Mouse (Mus musculus) frontal cortex, postnatal 14 days (tissue): Measurements from ENCODE around the gene Pdcd11.
A peak's percentile ranks its signal among the peaks of the same experiment; 100 is the strongest.
"Not testable (repeated sequence)": the region's sequence is repeated elsewhere in the genome, so short reads cannot be mapped to it uniquely, and the experiment has no call there.

Experiments used
- DNase-seq, 2 experiments: peaks; one replicate each; pipeline ENCODE4 v3.0.0; 2022; ENCODE audit warnings: low spot score in 2 of 2

Pdcd11 gene

DNA sequence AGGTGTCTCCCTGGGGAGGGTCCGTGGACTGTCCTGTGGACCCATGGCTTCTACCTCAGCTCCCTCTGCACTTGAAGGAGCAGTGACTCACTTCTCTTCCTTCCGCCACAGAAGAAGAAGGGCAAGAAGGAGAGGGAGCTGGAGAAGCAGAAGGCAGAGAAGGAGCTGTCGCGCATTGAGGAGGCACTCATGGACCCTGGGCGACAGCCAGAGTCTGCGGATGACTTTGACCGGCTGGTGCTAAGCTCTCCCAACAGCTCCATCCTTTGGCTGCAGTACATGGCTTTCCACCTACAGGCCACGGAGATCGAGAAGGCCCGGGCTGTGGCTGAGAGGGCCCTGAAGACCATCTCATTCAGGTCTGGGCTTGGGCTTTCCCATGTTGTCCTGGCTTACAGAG, 37.6 kb downstream of the Pdcd11 start:
- DNase-seq: no peak

DNA sequence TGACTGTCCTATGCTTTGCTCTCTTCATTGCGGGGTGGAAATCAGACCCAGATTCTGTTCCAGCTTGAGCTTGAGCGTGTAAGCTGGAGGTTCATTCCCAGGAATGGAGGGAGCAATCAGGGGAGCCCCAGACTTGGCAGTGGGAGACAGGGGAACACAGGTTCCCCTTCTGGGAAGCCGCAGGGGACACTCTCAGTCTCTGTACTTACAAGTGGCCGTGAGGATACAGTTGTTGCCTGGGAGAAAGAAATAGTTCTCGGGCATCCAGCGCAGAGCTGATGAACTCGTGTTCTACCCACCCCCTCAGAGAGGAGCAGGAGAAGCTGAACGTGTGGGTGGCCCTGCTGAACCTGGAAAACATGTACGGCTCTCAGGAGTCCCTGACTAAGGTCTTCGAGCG, 38.3 kb downstream of the Pdcd11 start:
- no peak for DNase-seq

DNA sequence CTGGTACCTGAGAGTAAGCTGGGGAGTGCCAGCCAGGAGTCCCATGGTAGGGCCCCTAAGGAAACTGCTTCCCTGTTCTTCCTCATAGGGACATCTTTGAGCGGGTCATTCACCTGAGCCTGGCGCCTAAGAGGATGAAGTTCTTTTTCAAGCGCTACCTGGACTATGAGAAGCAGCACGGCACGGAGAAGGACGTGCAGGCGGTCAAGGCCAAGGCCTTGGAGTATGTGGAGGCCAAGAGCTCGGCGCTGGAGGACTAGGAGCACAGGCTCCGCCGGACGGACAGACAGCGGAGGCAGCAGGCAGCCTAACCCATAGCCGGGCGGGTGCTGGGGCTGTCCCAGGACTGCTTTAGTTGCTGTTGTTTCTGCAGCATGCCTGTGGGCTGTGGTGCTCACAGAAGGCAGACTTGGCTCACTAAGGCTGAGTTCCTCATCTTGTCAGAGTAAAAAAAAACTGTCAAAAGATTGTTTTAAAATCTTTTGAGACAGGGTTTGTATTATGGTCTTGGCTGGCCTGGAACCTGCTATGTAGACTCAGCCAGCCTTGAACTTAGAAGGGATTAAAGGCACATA, 40.1 kb downstream of the Pdcd11 start:
- no peak for DNase-seq

DNA sequence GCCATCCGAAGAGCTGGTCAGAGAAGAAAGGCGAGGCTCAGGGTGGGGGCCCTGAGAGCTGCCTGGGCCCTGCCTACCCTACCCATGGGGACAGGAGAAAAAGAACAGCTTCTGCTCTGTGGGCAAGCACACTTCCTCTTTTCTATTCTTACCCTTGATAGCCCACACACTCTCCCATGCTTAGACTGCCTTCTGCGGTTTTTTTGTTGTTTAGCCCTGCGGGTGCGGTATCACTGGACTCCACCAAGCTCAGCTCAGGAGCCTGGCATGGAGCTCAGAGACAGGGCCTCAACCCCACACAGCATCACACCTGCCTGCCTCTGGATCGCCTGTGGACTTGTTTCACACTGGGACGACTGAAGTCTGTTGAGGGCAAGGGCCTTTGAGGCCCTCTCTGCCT, 42.6 kb downstream of the Pdcd11 start:
- no peak for DNase-seq

DNA sequence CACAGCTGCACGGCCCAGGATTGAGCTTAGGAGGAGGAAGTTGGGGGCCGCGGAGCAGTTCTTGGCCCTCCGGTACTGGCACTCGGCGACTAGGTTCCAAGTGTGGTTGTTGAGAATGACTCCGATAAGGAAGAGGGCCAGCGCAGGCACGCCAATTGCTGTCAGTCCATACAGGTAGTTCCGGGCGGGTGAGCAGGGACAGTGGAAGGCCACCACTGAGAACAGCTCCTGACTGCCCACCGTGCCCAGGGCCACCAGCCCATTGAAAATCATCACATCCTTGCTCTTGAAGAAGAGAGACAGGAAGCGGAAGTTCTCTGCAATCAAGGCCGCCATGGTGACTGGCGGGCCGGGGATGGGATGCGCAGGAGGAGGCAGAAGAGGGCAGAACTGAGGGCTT, 45.0 kb downstream of the Pdcd11 start:
- DNase-seq: no peak

DNA sequence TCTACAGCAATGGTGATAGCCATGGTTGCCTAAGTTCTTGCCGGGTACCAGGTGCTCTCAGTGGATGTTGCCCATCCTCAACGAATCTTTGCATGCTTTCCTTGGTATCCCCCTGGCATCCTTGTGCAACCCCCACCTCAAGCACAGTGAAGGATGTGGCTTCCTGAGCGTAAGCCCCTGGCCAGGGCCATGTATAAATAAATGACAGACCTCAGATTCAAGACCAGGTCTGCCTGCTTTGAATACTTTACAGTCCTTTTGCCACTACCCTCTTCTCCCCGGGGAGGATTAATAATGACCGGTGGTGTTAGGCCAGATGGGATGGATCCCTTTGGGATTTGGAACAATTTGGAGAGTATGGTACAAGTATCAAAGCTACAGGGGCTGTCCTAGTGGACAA, 45.6 kb downstream of the Pdcd11 start:
- no peak for DNase-seq

DNA sequence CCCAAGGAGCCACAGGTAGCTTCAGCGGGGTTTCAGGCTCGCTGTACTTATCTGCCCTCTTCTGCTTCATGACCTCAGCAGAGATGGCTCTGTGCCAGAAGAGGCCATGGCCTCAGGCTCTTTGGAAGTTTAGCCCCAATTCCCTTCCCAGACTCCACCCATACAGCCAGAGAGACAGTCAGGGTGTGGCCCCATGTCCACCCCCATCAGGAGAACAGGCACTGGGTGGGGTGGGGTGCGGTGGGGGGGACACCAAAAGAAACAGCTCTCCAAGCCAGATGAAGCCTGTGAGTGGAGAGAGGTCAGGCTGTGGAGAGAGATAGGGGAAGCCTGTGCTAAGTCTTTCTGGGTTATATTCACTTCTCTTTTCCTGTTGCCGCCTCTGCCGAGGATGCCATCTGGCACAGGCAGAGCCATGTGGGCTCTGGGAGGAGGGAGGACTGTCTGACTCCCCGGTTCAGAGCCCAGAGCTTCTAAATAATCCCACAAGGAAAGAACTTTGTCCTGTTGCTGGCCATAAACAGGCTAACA, 46.5 kb downstream of the Pdcd11 start:
- DNase-seq: no peak

DNA sequence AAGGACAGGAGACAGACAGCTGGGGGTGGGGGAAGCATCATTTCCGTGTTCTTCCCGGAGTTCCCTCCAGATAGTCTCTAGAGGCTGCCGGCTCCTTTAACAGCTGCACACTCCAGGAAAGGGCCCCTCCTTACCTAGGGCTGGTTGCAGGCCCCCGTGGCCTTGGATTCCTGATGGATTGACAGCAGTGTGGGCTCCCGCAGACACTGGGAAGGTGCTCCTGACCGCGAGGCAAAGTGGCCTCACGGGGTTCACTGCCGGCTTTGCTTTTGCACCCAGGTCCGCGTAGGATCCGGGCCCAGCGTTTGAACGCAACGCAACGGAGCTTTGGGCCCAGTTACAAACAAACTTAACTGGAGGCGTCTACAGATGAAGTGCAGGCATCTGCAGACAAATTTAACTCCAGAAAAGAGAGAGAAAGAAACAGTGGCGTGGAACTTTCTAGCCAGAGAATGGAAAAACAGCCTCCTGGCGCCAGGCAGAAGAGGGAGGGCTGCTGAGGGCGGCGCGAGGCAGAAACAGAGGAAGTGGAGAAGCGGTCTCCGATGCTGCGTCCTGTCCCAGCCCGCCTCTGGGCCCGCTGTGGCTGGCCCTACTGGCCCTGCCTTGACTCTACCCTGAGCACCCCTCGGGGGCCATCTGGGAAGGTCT, 47.3 kb downstream of the Pdcd11 start, which contains the start of gene Calhm2:
Calhm2 (minus strand) TSS at position 524 of the 651 bp plus-strand sequence.
- DNase-seq: peak in 1 of 2 experiments; percentile 40

DNA sequence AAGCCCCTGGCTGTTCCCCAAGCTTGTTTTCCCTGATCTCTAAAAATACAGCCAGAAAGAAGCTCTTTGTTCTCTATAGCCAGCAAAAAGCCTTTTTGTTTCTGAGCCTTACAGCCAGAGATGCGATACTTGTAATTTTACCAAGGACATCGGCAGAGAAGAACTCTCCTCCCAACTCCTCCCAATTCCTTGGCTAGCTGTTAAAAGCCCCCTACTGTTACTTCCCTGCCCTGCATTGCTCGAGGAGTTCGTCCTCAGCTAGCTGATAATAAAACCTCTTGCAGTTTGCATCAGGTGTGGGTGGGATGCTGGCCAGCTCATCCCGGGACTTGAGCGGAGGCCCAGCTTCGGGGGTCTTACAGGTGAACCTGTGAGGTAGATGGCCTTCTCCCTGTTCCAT, 49.0 kb downstream of the Pdcd11 start:
- DNase-seq: not testable (repeated sequence)

DNA sequence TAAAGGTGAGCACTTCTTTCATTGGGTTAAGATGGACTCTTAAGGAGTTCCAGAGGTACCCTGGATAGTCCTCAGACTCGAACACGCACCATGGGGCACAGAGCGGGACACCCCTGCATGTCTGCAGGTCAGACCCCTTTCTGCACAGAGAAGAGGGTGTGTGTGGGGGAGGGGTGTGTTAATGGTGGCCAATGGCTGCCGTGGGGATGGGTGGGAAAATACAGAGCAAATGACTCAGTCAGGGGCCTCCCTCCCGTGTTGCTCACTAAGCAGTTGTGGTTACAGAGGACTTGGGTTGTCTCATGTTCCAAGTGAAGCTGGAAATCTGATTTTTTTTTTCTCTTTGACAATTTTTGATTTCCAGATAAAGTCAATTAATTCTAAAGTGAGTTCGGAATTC, 51.9 kb downstream of the Pdcd11 start:
- DNase-seq: no peak

DNA sequence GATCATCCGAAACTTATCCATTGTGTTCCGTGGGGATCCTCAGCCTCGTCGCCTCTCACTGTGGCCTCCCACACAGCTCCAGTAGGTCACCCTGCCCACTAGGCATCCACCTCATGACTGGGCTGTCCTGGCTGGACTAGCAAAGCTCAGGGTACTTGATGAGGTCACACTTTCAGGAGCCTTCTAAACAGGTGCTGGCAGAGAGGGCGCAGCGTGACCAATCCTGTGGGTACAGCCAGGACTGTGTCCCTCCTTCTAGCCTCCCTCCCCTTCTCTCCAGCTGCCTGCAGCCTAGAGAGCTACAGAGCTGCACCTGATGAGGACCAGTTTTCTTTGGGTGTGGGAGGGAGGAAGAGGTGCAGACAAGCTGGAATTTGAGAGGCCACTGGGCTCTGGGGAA, 53.6 kb downstream of the Pdcd11 start, which contains the start of gene Calhm1:
Calhm1 (minus strand) TSS at position 101 of the 400 bp plus-strand sequence.
- no peak for DNase-seq

DNA sequence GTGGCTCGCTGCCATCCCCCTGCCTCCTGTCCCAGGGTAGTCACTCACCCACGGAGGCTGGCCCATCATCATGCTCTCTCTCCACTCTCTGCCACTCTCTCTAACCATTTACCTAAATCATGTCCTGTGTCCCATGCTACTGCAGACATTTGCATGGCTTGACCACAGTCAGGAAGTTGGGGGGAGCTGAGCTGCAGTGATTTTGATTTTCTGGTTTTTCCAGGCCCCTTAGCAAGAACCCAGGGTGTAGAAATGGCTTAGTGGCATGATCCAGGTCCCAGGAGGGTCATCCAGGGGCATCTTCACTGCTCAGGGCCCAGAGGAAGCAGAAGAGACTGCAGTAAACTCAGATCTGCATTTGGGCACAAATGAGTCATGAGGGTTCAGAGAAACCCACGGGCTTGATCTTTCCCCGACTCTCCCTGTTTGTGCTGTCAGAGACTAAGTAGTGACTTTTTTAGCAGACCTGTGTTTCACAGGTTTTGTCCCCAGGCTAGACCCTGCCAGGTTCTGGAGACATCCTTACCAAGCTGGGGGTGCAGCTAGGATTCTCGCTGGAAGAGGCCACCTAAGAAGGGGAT, 57.8 kb downstream of the Pdcd11 start:
- no peak for DNase-seq

DNA sequence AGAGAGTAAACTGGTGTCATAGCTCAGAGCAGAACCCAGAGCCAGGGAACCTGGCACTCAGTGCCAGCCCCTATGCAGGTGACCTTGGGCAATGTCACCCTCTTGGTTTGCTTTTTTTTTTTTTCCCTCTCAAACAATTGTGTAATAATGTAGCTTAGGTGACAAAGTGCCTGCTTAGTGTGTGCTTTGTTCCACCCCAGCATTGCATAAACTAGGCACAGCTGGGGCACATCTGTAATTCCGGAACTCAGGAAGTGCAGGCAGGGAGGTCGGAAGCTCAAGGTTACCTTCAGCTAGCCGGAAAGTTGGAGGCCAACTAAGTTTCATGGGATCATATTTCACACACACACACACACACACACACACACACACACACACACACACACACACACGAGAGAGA, 59.3 kb downstream of the Pdcd11 start:
- DNase-seq: no peak

DNA sequence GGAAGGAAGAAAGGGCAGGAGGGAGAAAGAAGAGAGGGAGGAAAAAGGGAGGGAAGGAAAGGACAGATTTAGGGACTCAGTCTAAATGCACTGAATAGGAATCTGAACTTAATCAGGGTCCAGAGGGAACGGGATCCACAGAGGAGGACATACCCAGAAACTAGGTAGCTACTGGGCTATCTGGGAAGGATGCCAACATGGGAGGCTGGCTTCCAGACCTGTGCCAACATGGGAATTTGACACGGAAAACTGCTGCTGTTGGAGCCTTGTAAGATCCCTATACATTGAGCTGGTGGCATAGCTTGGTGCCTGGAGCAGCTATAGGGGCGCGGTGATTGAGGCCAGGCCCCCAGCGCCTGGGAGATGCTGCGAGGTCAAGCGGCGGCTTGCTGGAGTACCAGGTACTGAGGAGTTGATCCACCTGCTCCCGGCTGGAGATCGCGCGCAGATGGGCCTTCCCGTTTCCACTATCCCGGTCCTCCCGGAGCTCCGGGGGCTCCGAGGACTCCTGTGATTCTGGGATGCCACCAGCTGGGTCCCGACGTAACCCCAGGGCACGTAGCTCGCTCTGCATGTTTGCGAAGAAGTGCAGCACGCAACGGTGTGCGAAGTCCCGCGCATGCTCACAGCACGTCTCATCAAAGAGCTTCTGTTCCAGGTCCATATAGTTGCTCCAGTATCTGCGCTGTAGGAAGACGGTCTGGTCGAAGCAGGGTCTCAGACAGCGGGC, 60.9 kb downstream of the Pdcd11 start:
- no peak for DNase-seq

DNA sequence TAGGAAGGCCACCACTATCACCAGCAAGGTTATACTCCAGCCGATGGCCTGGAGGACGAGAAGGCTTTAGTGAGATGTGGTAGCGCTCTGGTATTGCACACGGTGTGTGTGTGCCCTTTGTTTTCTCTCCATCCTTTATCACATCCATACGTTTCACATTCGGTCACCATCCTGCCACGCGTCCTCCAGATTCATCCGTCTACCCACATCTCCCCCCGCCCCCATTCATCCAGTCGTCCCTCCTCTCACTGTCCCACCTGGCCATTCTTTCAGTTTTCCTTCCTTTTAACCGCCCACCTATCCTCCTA, 61.4 kb downstream of the Pdcd11 start:
- no peak for DNase-seq

DNA sequence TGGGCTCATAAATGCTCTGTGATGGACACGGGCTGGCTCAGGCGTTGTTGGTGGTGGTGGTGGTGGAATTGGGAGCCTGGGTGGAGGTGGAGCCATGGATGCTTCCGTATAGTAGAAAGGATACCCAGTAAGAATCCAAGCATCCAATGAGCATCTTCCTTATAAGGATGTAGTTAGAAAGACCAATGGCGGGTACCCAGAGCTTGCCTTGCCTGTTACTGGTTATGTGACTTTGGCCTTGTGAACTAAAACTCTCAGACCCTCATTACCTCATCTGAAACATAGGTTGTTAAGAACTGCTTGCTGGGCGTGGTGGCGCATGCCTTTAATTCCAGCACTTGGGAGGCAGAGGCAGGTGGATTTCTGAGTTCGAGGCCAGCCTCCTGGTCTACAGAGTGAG, 63.2 kb downstream of the Pdcd11 start:
- DNase-seq: no peak

DNA sequence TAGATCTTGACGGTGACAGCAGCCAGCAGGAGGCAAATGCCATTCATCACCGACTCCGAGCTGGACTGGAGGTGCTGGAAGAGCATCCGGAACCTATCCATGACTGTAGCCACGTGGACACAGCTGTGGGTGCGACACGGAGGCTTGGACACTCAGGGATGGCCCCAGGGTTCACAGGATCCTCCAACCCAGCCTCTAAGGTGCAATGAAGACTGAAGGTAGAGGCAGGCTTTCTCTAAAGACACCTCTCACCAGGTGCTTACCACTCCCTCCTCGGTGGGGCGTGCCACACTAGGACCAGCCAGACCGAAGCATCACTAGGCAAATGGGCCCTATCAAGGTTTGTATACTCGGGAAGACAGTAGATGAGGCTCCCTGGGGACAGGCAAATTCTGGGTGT, 67.1 kb downstream of the Pdcd11 start, which contains the start of gene Calhm3:
Calhm3 (minus strand) TSS at position 101 of the 400 bp plus-strand sequence.
- no peak for DNase-seq

DNA sequence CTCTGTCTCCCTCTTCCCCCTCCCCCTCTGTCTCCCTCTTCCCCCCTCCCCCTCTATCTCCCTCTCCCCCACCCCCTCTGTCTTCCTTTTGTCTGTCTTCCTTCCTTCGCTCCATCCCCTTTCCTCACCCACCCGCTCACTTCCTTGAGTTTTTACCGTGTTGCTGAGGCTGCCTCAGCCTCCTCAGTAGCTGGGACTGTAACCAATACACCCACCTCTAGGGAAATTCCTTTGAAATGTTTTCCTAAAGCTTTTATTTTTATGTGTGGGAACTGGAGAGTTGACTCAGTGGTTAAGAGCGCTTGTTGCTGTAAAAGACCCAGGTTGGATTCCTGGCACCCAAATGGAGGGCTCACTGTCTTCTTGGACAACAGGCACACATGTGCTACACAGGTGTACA, 71.1 kb downstream of the Pdcd11 start:
- no peak for DNase-seq

DNA sequence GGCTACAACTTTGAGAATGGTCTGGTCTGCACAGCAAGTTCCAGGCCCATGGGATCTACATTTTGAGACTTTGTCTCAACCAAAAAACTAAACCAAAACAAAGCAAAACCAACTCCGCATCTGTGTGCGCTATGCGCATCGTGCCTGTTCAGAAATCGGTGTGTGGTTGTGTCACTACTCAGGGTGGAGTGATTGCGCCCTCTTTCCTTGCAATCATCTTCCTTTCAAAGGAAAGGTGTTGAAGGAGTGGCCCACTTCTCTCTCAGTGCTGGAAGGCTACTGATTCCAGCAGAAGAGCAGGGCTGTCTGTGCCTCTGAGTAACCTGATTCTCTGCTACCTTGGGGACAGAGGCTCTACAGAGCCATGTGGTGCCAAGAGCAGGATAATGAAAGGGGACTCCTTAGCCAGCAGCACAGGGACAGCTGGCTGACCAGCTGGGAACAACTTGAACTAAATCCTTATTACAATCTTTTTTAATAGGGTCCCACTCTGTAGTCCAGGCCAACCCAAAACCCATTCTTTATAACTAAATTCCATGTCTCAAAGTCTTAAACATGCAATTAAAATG, 72.7 kb downstream of the Pdcd11 start:
- no peak for DNase-seq

DNA sequence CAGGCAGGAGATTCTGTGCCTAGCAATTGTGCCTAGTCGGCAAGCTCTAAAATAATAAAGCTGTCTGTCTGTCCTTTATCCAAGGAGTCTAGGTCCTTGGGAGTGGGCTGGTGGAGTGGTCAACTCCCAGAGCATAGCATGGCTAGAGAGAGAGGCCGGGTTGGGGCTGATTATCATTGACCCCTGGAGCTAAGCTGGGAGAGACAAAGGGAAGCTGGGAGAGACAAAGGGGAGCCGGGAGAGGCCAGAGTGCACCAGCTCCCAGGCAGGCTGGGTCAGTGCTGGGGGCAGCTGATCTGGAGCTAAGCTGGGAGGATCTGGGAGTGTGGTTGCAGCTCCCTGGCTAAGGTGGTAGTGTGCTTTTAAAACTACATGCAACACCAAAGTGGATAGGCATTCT, 76.2 kb downstream of the Pdcd11 start:
- no peak for DNase-seq

DNA sequence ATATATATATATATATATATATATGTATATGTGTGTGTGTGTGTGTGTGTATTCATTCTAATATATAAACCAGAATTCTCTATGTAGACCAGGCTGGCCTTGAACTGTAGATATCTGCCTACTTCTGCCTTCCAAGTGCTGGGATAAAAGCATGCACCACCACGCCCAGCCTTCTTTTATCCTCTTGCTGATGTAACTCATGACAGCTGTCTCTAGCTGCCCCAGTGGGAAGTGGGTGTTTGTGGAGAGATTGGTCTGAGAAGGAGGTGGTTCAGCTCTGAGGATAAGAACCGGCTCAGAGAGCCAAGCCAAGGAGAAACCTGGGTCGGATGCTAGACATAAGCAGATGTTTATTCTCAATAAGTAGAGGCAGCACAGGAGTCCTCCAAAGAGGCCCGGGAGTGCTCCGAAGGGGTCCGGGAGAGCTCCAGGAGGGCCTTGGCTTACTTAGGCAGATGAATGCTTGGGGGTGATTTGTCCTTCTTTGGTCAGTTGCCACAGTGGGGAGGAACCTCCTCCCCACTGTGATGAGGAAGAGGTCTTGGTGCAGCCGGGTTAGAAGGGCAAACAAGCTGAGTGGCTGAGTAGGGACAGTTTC, 77.1 kb downstream of the Pdcd11 start:
- DNase-seq: no peak

DNA sequence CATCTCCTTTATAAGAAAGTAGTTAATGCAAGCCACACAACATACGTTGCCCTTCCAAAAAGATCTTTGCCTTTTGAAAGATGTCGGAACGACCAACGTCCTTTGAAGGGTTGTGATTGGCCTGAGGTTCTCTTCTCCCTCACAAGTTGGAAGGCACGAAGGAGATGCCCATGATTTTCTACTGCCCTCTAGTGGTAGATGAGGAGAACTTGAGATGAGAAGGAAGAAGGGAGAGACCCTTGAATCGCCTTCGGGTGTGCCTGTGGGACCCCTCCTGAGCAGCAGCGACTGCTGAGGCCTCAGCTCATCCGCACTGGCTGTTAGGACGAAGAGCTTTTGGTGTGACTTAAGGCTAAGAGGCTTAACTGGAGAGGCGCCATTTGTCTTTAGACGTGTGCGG, 77.7 kb downstream of the Pdcd11 start:
- no peak for DNase-seq
